Mouse (Mus musculus): ENCODE data around the gene 4931423N10Rik. TPM values are rescaled to one million over a fixed set of nuclear protein-coding genes. Genes with fewer than 3 reads are reported as not detected.
A peak's percentile ranks its signal among the peaks of the same experiment; 100 is the strongest.

Gene 4931423N10Rik
- not detected in 2 replicates for polyA plus RNA-seq (2015; fragmentation: Nextera tagmentation; extraction: Ambion mirVana)

GRCm38 (mm10) chr2:23207070-23207526 is at the start of gene 4931423N10Rik:
Gene 4931423N10Rik, plus strand, starts transcription at chr2:23207476.
- Histone ChIP-seq H3K9ac (ENCODE audit: low read length) (no peak within 1 kb of the TSS), H3K9me3 (replicated peaks; ENCODE audit: control insufficient read depth, low read length) (no peaks in the 10 kb centered on the region), H3K27ac (ENCODE audit: low read length) (no peak within 1 kb of the TSS), H3K4me2 (ENCODE audit: low read depth, low read length) (no peak within 1 kb of the TSS), H3K4me3 (replicated peaks; ENCODE audit: low read length) (no peak within 1 kb of the TSS), H3K4me1 (ENCODE audit: control insufficient read depth, insufficient read depth, low read length) (no peaks in the 10 kb centered on the region), H3K36me3 (ENCODE audit: control insufficient read depth, insufficient read depth, low read length) (no peaks in the 10 kb centered on the region), H3K27me3 (ENCODE audit: control insufficient read depth, insufficient read depth, low read length) (no peaks in the 10 kb centered on the region)
- ATAC-seq (ENCODE audit: insufficient read depth, low FRiP score), result no peak
- WGBS, result 74% methylated on average over 15 of the region's 15 CpGs

GRCm38 (mm10) chr2:23172305-23172704 is 35.0 kb upstream of the 4931423N10Rik start:
- Histone ChIP-seq H3K27me3 (ENCODE audit: control insufficient read depth, insufficient read depth, low read length) (no peaks in the 10 kb centered on the region), H3K4me3 (replicated peaks; ENCODE audit: low read length) (no peak overlapping the region), H3K4me2 (ENCODE audit: low read depth, low read length) (no peak overlapping the region), H3K36me3 (ENCODE audit: control insufficient read depth, insufficient read depth, low read length) (peaks cover 18% of the 10 kb centered on the region; the same call in 1 of the 2 replicates), H3K9me3 (replicated peaks; ENCODE audit: control insufficient read depth, low read length) (no peaks in the 10 kb centered on the region), H3K4me1 (ENCODE audit: control insufficient read depth, insufficient read depth, low read length) (no peaks in the 10 kb centered on the region), H3K9ac (ENCODE audit: low read length) (no peak overlapping the region), H3K27ac (ENCODE audit: low read length) (no peak overlapping the region)
- 81% methylated on average over 3 of the region's 3 CpGs for WGBS
- no peak for ATAC-seq (ENCODE audit: insufficient read depth, low FRiP score)

- Histone ChIP-seq H3K9ac (ENCODE audit: low read length) (no peak overlapping the region), H3K36me3 (ENCODE audit: control insufficient read depth, insufficient read depth, low read length) (peaks cover 17% of the 10 kb centered on the region; the same call in 1 of the 2 replicates), H3K4me1 (ENCODE audit: control insufficient read depth, insufficient read depth, low read length) (no peaks in the 10 kb centered on the region), H3K4me2 (ENCODE audit: low read depth, low read length) (no peak overlapping the region), H3K9me3 (replicated peaks; ENCODE audit: control insufficient read depth, low read length) (no peaks in the 10 kb centered on the region), H3K27me3 (ENCODE audit: control insufficient read depth, insufficient read depth, low read length) (no peaks in the 10 kb centered on the region), H3K4me3 (replicated peaks; ENCODE audit: low read length) (no peak overlapping the region), H3K27ac (ENCODE audit: low read length) (no peak overlapping the region)
- WGBS, result 74% methylated on average over 1 of the region's 1 CpGs
- no peak for ATAC-seq (ENCODE audit: insufficient read depth, low FRiP score)
Observed at GRCm38 (mm10) chr2:23194366-23194765, 12.9 kb upstream of the 4931423N10Rik start.

- Histone ChIP-seq H3K36me3 (ENCODE audit: control insufficient read depth, insufficient read depth, low read length) (0 out of 2 replicates have a peak, but pooled peaks cover 3% of the 10 kb centered on the region), H3K4me3 (replicated peaks; ENCODE audit: low read length) (no peak overlapping the region), H3K9ac (ENCODE audit: low read length) (no peak overlapping the region), H3K27me3 (ENCODE audit: control insufficient read depth, insufficient read depth, low read length) (no peaks in the 10 kb centered on the region), H3K4me1 (ENCODE audit: control insufficient read depth, insufficient read depth, low read length) (no peaks in the 10 kb centered on the region), H3K27ac (ENCODE audit: low read length) (no peak overlapping the region), H3K9me3 (replicated peaks; ENCODE audit: control insufficient read depth, low read length) (no peaks in the 10 kb centered on the region), H3K4me2 (ENCODE audit: low read depth, low read length) (no peak overlapping the region)
- WGBS, result 55% methylated on average over 1 of the region's 1 CpGs
- no peak for ATAC-seq (ENCODE audit: insufficient read depth, low FRiP score)
Observed at GRCm38 (mm10) chr2:23201034-23201433, 6.2 kb upstream of the 4931423N10Rik start.

GRCm38 (mm10) chr2:23202900-23203670 is 4.2 kb upstream of the 4931423N10Rik start:
- H3K4me1 ChIP-seq (ENCODE audit: control insufficient read depth, insufficient read depth, low read length), result no peaks in the 10 kb centered on the region
- 53% methylated on average over 15 of the region's 15 CpGs for WGBS
- no peaks in the 10 kb centered on the region for H3K27me3 ChIP-seq (ENCODE audit: control insufficient read depth, insufficient read depth, low read length)
- no peak overlapping the region for H3K4me3 ChIP-seq (replicated peaks; ENCODE audit: low read length)
- no peak overlapping the region for H3K27ac ChIP-seq (ENCODE audit: low read length)
- H3K9ac ChIP-seq (ENCODE audit: low read length), result no peak overlapping the region
- H3K9me3 ChIP-seq (replicated peaks; ENCODE audit: control insufficient read depth, low read length), result no peaks in the 10 kb centered on the region
- H3K4me2 ChIP-seq (ENCODE audit: low read depth, low read length), result no peak overlapping the region
- no peak for ATAC-seq (ENCODE audit: insufficient read depth, low FRiP score)
- H3K36me3 ChIP-seq (ENCODE audit: control insufficient read depth, insufficient read depth, low read length), result no peaks in the 10 kb centered on the region

GRCm38 (mm10) chr2:23213661-23214060 is 6.4 kb downstream of the 4931423N10Rik start:
- Histone ChIP-seq H3K36me3 (ENCODE audit: control insufficient read depth, insufficient read depth, low read length) (no peaks in the 10 kb centered on the region), H3K27me3 (ENCODE audit: control insufficient read depth, insufficient read depth, low read length) (no peaks in the 10 kb centered on the region), H3K4me1 (ENCODE audit: control insufficient read depth, insufficient read depth, low read length) (no peaks in the 10 kb centered on the region), H3K27ac (ENCODE audit: low read length) (no peak overlapping the region), H3K9ac (ENCODE audit: low read length) (no peak overlapping the region), H3K4me3 (replicated peaks; ENCODE audit: low read length) (no peak overlapping the region), H3K4me2 (ENCODE audit: low read depth, low read length) (no peak overlapping the region), H3K9me3 (replicated peaks; ENCODE audit: control insufficient read depth, low read length) (no peaks in the 10 kb centered on the region)
- no peak for ATAC-seq (ENCODE audit: insufficient read depth, low FRiP score)
- WGBS, result 78% methylated on average over 5 of the region's 5 CpGs

- Histone ChIP-seq H3K36me3 (ENCODE audit: control insufficient read depth, insufficient read depth, low read length) (no peaks in the 10 kb centered on the region), H3K9ac (ENCODE audit: low read length) (no peak overlapping the region), H3K27me3 (ENCODE audit: control insufficient read depth, insufficient read depth, low read length) (no peaks in the 10 kb centered on the region), H3K4me3 (replicated peaks; ENCODE audit: low read length) (no peak overlapping the region), H3K4me1 (ENCODE audit: control insufficient read depth, insufficient read depth, low read length) (no peaks in the 10 kb centered on the region), H3K4me2 (ENCODE audit: low read depth, low read length) (no peak overlapping the region), H3K27ac (ENCODE audit: low read length) (no peak overlapping the region), H3K9me3 (replicated peaks; ENCODE audit: control insufficient read depth, low read length) (no peaks in the 10 kb centered on the region)
- 53% methylated on average over 6 of the region's 7 CpGs for WGBS
- no peak for ATAC-seq (ENCODE audit: insufficient read depth, low FRiP score)
Observed at GRCm38 (mm10) chr2:23225199-23225598, 17.9 kb downstream of the 4931423N10Rik start.

- 70% methylated on average over 2 of the region's 2 CpGs for WGBS
- Histone ChIP-seq H3K4me1 (ENCODE audit: control insufficient read depth, insufficient read depth, low read length) (no peaks in the 10 kb centered on the region), H3K27ac (ENCODE audit: low read length) (no peak overlapping the region), H3K27me3 (ENCODE audit: control insufficient read depth, insufficient read depth, low read length) (no peaks in the 10 kb centered on the region), H3K4me3 (replicated peaks; ENCODE audit: low read length) (no peak overlapping the region), H3K36me3 (ENCODE audit: control insufficient read depth, insufficient read depth, low read length) (no peaks in the 10 kb centered on the region), H3K4me2 (ENCODE audit: low read depth, low read length) (no peak overlapping the region), H3K9ac (ENCODE audit: low read length) (no peak overlapping the region), H3K9me3 (replicated peaks; ENCODE audit: control insufficient read depth, low read length) (no peaks in the 10 kb centered on the region)
- no peak for ATAC-seq (ENCODE audit: insufficient read depth, low FRiP score)
Observed at GRCm38 (mm10) chr2:23228463-23228862, 21.2 kb downstream of the 4931423N10Rik start.

- Histone ChIP-seq H3K36me3 (ENCODE audit: control insufficient read depth, insufficient read depth, low read length) (no peaks in the 10 kb centered on the region), H3K27ac (ENCODE audit: low read length) (no peak overlapping the region), H3K4me2 (ENCODE audit: low read depth, low read length) (peak overlapping the region; percentile 78), H3K9ac (ENCODE audit: low read length) (peak overlapping the region; percentile 64), H3K9me3 (replicated peaks; ENCODE audit: control insufficient read depth, low read length) (no peaks in the 10 kb centered on the region), H3K4me3 (replicated peaks; ENCODE audit: low read length) (peak overlapping the region; percentile 44), H3K4me1 (ENCODE audit: control insufficient read depth, insufficient read depth, low read length) (no peaks in the 10 kb centered on the region), H3K27me3 (ENCODE audit: control insufficient read depth, insufficient read depth, low read length) (no peaks in the 10 kb centered on the region)
- no peak; the same call in 1 of the 2 replicates for ATAC-seq (ENCODE audit: insufficient read depth, low FRiP score)
- 1% methylated on average over 31 of the region's 50 CpGs for WGBS
Observed at GRCm38 (mm10) chr2:23234065-23234773, 26.9 kb downstream of the 4931423N10Rik start.
